Mouse (Mus musculus) G1E (cell line): ENCODE results near the gene Nrcam. TPM values are rescaled to one million over a fixed set of nuclear protein-coding genes. Genes with fewer than 3 reads are reported as not detected.

Experiments used
- ATAC-seq: 2 replicates; pipeline ENCODE4 v1.8.0; 2016; ENCODE audit warnings: mild to moderate bottlenecking; ENCODE audit not compliant: insufficient number of reproducible peaks, poor library complexity, low FRiP score, severe bottlenecking; ENCODE audit errors: extremely low read depth
- DNase-seq: peaks from one replicate; pipeline ENCODE4 v3.0.0; 2012; ENCODE audit warnings: low spot score
- H3K27me3 ChIP-seq: 2 replicates; pipeline ENCODE4 v1.6.1; 2012; ENCODE audit warnings: mild to moderate bottlenecking, low read length, inconsistent platforms; ENCODE audit not compliant: insufficient read depth
- H3K36me3 ChIP-seq: replicated peaks from 2 replicates; pipeline ENCODE3; 2012; ENCODE audit warnings: mild to moderate bottlenecking, inconsistent platforms
- H3K4me1 ChIP-seq: 2 replicates; pipeline ENCODE4 v1.6.1; 2012; ENCODE audit warnings: low read depth, low read length, inconsistent platforms, mixed read lengths; ENCODE audit not compliant: insufficient read depth
- H3K4me3 ChIP-seq: 2 replicates; pipeline ENCODE4 v1.5.1; 2012; ENCODE audit warnings: low read depth, mild to moderate bottlenecking, inconsistent platforms, low read length, moderate library complexity, mixed read lengths
- H3K9me3 ChIP-seq: replicated peaks from 2 replicates; pipeline ENCODE4 v1.6.1; 2012; ENCODE audit warnings: inconsistent platforms
- CTCF ChIP-seq: IDR thresholded peaks from 2 replicates; pipeline ENCODE4 v1.5.1; 2012; ENCODE audit warnings: low read depth, low read length, inconsistent platforms, mixed read lengths
- GATA1 ChIP-seq: IDR thresholded peaks from 2 replicates; pipeline ENCODE4 v1.6.1; 2012; ENCODE audit warnings: borderline replicate concordance, low read length, inconsistent platforms, mixed read lengths
- GATA2 ChIP-seq: IDR thresholded peaks from 2 replicates; pipeline ENCODE4 v1.6.1; 2012; ENCODE audit warnings: low read depth, low read length, inconsistent platforms, borderline replicate concordance
- POLR2AphosphoS5 ChIP-seq: IDR thresholded peaks from 2 replicates; pipeline ENCODE4 v1.6.1; 2012; ENCODE audit warnings: low read depth, low read length, inconsistent platforms; ENCODE audit not compliant: insufficient replicate concordance
- TAL1 ChIP-seq: conservative IDR thresholded peaks from 2 replicates; pipeline ENCODE4 v1.6.1; 2012; ENCODE audit warnings: low read depth, low read length, inconsistent platforms, mixed read lengths
- polyA plus RNA-seq: library from polyadenylated mRNA; stranded (reverse); fragments of >175 nt; gene quantifications from 2 replicates; pipeline ENCODE4 v1.2.3, GENCODE M21; 2012
- total RNA-seq, 2 experiments: library from RNA; stranded (forward) in 1 of 2; stranded (reverse) in 1 of 2; fragments of 200-1000 nt in 1 of 2; fragments of >200 nt in 1 of 2; fragmentation: Nextera tagmentation in 1 of 2; gene quantifications; 2 replicates each; pipeline ENCODE4 v1.2.3; 2014 to 2017

Gene Nrcam
- total and polyA plus RNA-seq, 3 experiments: 0.66 TPM; not detected in 2

- Histone ChIP-seq H3K36me3 (no peaks in the 10 kb centered on the region), H3K4me3 (no peak overlapping the region), H3K27me3 (no peaks in the 10 kb centered on the region), H3K9me3 (peaks cover 2% of the 10 kb centered on the region; the same call in 1 of the 2 replicates), H3K4me1 (no peaks in the 10 kb centered on the region)
- no peak for TF ChIP-seq TAL1
- TF ChIP-seq GATA2: no peak
- no peak for TF ChIP-seq GATA1
- TF ChIP-seq POLR2AphosphoS5: no peak
- TF ChIP-seq CTCF: no peak
- DNase-seq (no peak), ATAC-seq (no peak)
Observed at GRCm38 (mm10) chr12:44532337-44533113, 203.8 kb downstream of the Nrcam start.

- no peak for DNase-seq
- Histone ChIP-seq H3K4me3 (no peak overlapping the region), H3K9me3 (peaks cover 2% of the 10 kb centered on the region; the same call in 1 of the 2 replicates), H3K27me3 (no peaks in the 10 kb centered on the region), H3K4me1 (no peaks in the 10 kb centered on the region), H3K36me3 (no peaks in the 10 kb centered on the region)
- TF ChIP-seq POLR2AphosphoS5 (no peak), TAL1 (no peak), GATA2 (no peak), CTCF (no peak), GATA1 (no peak)
- ATAC-seq: no peak
Observed at GRCm38 (mm10) chr12:44534100-44534633, 205.5 kb downstream of the Nrcam start.

GRCm38 (mm10) chr12:44535623-44536022 lies 206.9 kb downstream of the Nrcam start:
- TF ChIP-seq GATA1 (no peak), CTCF (no peak), POLR2AphosphoS5 (no peak), GATA2 (no peak), TAL1 (no peak)
- no peak for ATAC-seq
- H3K27me3 ChIP-seq: no peaks in the 10 kb centered on the region
- DNase-seq: no peak
- H3K36me3 ChIP-seq: no peaks in the 10 kb centered on the region
- no peak overlapping the region for H3K4me3 ChIP-seq
- no peaks in the 10 kb centered on the region for H3K4me1 ChIP-seq
- peaks cover 2% of the 10 kb centered on the region; the same call in 1 of the 2 replicates for H3K9me3 ChIP-seq

- ATAC-seq: no peak
- Histone ChIP-seq H3K4me3 (no peak overlapping the region), H3K27me3 (no peaks in the 10 kb centered on the region), H3K9me3 (no peaks in the 10 kb centered on the region), H3K4me1 (no peaks in the 10 kb centered on the region), H3K36me3 (no peaks in the 10 kb centered on the region)
- no peak for DNase-seq
- TF ChIP-seq POLR2AphosphoS5 (no peak), CTCF (peak; percentile 37; the same call in 1 of the 2 replicates)
Observed at GRCm38 (mm10) chr12:44547721-44548369, 219.2 kb downstream of the Nrcam start.

GRCm38 (mm10) chr12:44548465-44548864 lies 219.8 kb downstream of the Nrcam start:
- ATAC-seq (no peak), DNase-seq (no peak)
- Histone ChIP-seq H3K9me3 (no peaks in the 10 kb centered on the region), H3K4me1 (no peaks in the 10 kb centered on the region), H3K36me3 (no peaks in the 10 kb centered on the region), H3K4me3 (no peak overlapping the region), H3K27me3 (no peaks in the 10 kb centered on the region)
- TF ChIP-seq POLR2AphosphoS5 (no peak), TAL1 (no peak), CTCF (no peak), GATA2 (no peak), GATA1 (no peak)

GRCm38 (mm10) chr12:44551614-44552013 lies 222.9 kb downstream of the Nrcam start:
- H3K9me3 ChIP-seq: no peaks in the 10 kb centered on the region
- H3K4me3 ChIP-seq: no peak overlapping the region
- no peaks in the 10 kb centered on the region for H3K27me3 ChIP-seq
- no peaks in the 10 kb centered on the region for H3K4me1 ChIP-seq
- DNase-seq: no peak
- ATAC-seq: no peak
- H3K36me3 ChIP-seq: no peaks in the 10 kb centered on the region
- no peak for TF ChIP-seq GATA1
- no peak for TF ChIP-seq CTCF
- TF ChIP-seq TAL1: no peak
- no peak for TF ChIP-seq POLR2AphosphoS5
- no peak for TF ChIP-seq GATA2
